Mouse (Mus musculus): ENCODE results near the gene Pex12.

DNA sequence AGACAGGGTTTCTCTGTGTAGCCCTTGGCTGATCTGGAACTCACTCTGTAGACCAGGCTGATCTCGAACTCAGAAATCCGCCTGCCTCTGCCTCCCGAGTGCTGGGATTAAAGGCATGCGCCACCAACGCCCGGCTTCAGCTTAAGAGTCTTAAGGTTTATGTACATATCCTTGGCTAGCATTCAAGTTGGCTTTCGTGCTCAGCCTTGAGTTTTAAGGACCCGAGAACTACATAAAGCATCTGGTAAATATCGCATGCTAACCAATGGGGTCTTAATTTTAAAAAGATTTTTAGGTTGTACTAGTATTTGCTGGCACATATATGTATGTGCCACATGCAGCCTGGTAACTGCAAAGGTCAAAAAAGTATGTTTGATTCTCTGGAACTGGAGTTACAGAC lies 2.7 kb downstream of the Pex12 start:
- TF ChIP-seq CTCF (IDR thresholded peaks at IDR 0.05; ENCODE audit: low read depth, low read length) (no peak), POLR2A (IDR thresholded peaks at IDR 0.05; ENCODE audit: borderline replicate concordance, low read depth, low read length) (no peak)

All from bone marrow macrophage, adult 2 months (primary cell).